Mouse (Mus musculus): Measurements from ENCODE around the gene Notch1. TPM values are rescaled to one million over a fixed set of nuclear protein-coding genes. Genes with fewer than 3 reads are reported as not detected.
A peak's percentile ranks its signal among the peaks of the same experiment; 100 is the strongest.

The Notch1 gene
- polyA plus RNA-seq, 1 experiment = 36.4 TPM

DNA sequence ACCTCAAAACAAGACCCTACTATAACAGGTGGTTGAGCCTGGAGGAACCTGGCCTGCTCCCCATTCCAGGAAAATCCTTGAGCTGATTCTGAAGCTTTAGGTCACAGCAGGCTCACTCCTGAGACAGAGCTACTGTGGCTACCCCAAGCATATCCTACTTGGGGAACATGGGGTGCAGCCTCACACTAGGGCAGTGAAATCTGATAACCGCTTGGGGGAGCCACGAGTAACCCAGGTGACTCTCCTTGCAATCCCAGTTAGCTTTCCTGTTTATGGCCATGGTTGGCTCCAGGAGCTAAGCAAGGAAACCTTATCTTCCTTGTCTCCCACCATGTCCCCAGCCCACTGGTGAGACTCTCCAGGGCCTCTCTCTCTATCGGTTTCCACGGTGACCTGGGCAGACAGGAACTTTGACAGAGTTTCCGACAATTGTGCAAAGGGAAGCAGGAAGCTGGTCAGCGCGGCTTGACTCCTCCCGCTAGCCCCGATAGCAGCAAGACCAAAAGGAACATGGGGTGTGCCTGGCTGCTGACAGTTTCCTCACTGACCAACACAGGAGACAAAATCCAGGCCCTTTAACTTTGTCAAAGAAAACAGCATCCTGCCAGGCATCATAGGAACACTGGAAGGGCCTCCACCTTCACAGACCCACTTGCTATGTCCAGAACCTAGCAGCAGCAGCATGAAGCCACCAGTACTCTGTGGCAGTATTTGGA lies 41.5 kb downstream of the Notch1 start:
- Histone ChIP-seq H3K27ac (ENCODE audit: insufficient read depth, low read depth, low read length) (peak overlapping the region; percentile 81), H3K4me3 (ENCODE audit: insufficient read depth, low read length) (0 out of 2 replicates have a peak overlapping the region, but pooled peaks have one; percentile 2), H3K4me1 (ENCODE audit: control insufficient read depth, insufficient read depth, low read length) (peaks cover 51% of the 10 kb centered on the region)
- TF ChIP-seq POLR2A (IDR thresholded peaks at IDR 0.05; ENCODE audit: borderline replicate concordance, low read depth, low read length) (no peak), CTCF (IDR thresholded peaks at IDR 0.05; ENCODE audit: low read depth, low read length) (peak; percentile 27; the same call in 1 of the 2 replicates)

DNA sequence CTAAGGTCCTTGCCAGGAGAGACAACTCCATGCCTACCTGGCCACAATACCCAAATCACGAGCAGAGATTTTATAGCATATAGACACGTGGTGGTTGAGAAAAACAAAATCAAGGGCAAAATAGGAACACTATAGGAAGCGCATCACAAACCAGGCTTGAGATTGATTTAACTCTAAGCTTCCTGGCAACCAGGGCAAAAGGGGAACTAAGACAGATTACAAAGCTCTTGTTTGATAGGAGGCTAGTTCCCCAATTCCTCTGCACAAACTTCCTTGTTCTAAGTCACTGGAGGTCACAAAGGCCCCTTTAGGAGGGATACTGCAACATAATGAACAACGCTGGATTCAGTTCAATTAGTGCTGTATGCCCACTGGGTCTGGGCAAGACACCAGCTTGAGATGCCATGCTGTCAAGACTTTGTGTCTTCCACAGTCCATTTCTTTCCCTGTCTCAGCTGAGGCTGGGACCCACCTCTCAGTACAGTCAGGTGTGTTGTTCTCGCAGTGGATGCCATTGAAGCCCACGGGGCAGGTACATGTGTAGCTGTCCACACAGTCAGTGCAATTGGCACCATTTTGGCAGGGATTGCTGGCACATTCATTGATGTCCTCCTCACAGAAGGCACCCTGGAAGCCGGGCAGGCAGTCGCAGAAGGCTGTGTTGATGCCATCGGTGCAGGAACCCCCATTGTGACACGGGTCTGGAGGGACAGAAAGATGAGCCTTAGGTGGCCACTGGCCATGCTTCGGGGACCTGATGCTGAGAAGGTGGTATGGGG lies 44.0 kb downstream of the Notch1 start:
- peaks cover 51% of the 10 kb centered on the region for H3K4me1 ChIP-seq (ENCODE audit: control insufficient read depth, insufficient read depth, low read length)
- H3K4me3 ChIP-seq (ENCODE audit: insufficient read depth, low read length) = no peak overlapping the region
- TF ChIP-seq CTCF (IDR thresholded peaks at IDR 0.05; ENCODE audit: low read depth, low read length) (no peak), POLR2A (IDR thresholded peaks at IDR 0.05; ENCODE audit: borderline replicate concordance, low read depth, low read length) (no peak)
- H3K27ac ChIP-seq (ENCODE audit: insufficient read depth, low read depth, low read length) = peak overlapping the region; percentile 88

DNA sequence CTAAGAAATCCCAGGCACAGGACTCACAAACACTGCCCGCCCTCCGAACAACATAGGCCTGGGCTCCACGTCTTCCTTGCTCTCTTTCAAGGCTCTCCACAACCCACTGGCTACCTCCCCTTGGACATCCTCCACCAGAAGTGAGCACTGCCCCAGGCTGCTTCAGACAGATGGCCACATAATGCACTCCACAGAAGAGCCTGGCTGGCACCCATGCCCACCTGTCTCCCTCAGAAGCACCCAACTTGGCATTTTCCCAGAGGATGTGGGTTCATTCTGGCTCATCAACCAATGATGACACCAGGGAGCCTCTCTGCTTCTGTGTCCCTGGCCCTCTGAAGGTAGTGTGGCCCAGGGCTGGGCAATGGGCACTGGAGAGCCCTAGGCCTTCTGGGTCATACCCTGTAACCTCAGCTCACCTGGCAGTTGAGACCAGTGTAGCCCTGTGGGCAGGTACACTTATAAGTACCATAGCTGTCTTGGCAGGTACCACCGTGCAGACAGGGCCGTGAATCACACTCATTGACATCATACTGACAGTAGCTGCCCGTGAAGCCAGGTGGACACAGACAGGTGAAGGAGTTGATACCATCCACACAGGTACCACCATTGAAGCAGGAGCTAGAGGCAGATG lies 44.7 kb downstream of the Notch1 start:
- H3K4me3 ChIP-seq (ENCODE audit: insufficient read depth, low read length) = no peak overlapping the region
- TF ChIP-seq CTCF (IDR thresholded peaks at IDR 0.05; ENCODE audit: low read depth, low read length) (no peak), POLR2A (IDR thresholded peaks at IDR 0.05; ENCODE audit: borderline replicate concordance, low read depth, low read length) (no peak)
- H3K4me1 ChIP-seq (ENCODE audit: control insufficient read depth, insufficient read depth, low read length) = peaks cover 50% of the 10 kb centered on the region
- peak overlapping the region; percentile 88 for H3K27ac ChIP-seq (ENCODE audit: insufficient read depth, low read depth, low read length)

DNA sequence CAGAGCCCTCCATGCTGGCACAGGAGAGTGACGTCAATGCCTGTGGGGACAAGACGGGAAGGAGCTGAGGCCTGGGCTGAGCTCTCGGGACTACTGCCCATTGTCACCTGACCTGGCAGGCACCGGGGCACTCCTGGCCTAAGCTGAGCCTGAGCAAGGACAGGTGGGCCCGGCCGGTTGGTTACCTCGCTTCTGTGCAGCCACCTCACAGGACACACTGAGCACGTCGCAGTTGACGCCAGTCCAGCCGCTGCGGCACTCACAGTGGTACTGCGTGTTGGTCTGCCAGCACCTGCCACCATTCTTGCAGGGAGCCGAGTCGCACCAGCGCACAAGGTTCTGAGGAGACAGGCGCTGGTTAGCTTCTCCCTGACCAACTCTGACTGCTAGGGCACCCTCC lies 45.5 kb downstream of the Notch1 start:
- Histone ChIP-seq H3K27ac (ENCODE audit: insufficient read depth, low read depth, low read length) (no peak overlapping the region), H3K4me3 (ENCODE audit: insufficient read depth, low read length) (no peak overlapping the region), H3K4me1 (ENCODE audit: control insufficient read depth, insufficient read depth, low read length) (peaks cover 41% of the 10 kb centered on the region)
- TF ChIP-seq CTCF (IDR thresholded peaks at IDR 0.05; ENCODE audit: low read depth, low read length) (no peak), POLR2A (IDR thresholded peaks at IDR 0.05; ENCODE audit: borderline replicate concordance, low read depth, low read length) (no peak)

DNA sequence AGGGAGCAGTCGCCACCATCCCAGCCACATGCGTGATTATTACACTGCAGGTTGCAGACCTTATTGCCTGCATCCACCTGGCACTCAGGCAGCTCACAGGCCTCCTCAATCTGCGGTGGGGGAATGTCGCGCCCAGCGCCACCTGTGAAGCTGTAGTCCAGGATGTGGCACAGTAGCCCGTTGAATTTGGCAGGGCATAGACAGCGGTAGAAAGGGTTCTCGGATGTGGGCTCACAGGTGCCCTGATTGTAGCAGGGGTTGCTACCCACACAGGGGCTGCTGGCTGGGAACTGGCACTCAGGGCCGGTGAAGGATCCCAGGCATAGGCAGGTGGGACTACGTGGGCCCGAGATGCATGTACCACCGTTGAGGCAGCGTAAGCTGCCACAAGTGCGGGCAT lies 48.1 kb downstream of the Notch1 start:
- peaks cover 17% of the 10 kb centered on the region for H3K4me1 ChIP-seq (ENCODE audit: control insufficient read depth, insufficient read depth, low read length)
- H3K4me3 ChIP-seq (ENCODE audit: insufficient read depth, low read length) = no peak overlapping the region
- TF ChIP-seq CTCF (IDR thresholded peaks at IDR 0.05; ENCODE audit: low read depth, low read length) (no peak), POLR2A (IDR thresholded peaks at IDR 0.05; ENCODE audit: borderline replicate concordance, low read depth, low read length) (no peak)
- no peak overlapping the region for H3K27ac ChIP-seq (ENCODE audit: insufficient read depth, low read depth, low read length)

DNA sequence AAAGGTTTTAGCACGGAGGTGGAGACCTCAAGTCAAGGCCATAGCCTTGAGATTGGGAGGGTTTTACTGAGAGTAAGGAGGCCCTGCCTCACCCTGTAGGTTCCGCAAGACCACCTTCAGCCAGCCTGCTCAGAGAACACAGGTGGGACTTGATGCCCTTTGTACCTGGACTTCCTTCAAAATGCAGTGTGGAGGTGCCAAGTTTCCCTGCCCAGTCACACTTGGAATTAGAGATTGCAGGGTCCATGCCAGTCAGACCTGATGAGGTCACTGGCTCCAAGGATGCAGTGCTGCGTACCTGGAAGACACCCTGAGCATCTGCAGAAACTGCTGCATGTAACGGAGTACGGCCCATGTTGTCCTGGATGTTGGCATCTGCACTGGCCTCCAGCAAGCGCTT lies 53.1 kb downstream of the Notch1 start:
- Histone ChIP-seq H3K4me3 (ENCODE audit: insufficient read depth, low read length) (no peak overlapping the region), H3K27ac (ENCODE audit: insufficient read depth, low read depth, low read length) (no peak overlapping the region), H3K4me1 (ENCODE audit: control insufficient read depth, insufficient read depth, low read length) (peaks cover 11% of the 10 kb centered on the region)
- TF ChIP-seq CTCF (IDR thresholded peaks at IDR 0.05; ENCODE audit: low read depth, low read length) = no peak

DNA sequence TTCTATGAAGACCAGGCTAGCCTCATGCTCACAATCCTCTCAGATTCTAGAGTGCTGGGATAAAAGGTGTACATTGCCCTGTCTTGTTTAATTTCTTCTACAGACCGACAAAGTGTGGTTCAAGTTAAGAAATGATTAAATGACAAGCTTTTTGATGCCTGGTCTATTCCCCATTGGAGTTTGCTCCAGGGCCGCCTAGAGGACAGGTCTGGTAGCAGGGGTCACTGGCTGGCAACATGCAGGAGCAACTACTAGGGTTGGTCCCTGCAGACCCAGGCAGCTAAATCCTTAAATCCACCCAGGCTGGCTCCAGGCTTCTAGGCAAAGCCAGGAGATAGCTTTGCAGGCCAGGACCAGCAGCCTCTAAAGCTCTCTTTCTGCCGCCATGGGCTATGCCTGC lies 53.5 kb downstream of the Notch1 start:
- no peak for TF ChIP-seq POLR2A (IDR thresholded peaks at IDR 0.05; ENCODE audit: borderline replicate concordance, low read depth, low read length)
- no peak for TF ChIP-seq CTCF (IDR thresholded peaks at IDR 0.05; ENCODE audit: low read depth, low read length)
- H3K4me1 ChIP-seq (ENCODE audit: control insufficient read depth, insufficient read depth, low read length) = peaks cover 13% of the 10 kb centered on the region

DNA sequence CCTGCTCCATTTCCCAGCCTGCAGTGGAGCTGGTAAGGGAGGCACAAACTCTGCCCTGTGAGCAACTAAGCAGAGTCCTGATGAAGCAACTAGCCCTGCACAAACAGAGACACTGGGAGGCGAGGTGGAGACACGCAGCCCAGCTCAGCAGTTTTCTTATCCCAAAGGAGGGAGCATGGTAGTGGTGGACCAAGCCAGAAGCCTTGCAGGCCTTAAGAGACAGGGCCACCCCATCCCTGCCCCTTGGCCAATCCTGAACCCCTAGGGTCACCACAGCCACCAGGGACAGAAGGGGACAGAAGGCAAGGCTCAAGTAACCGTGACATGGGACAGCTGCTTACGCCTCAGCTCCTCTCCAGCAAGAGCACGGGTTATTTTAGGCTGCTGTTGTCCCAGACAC lies 54.8 kb downstream of the Notch1 start:
- no peak overlapping the region for H3K27ac ChIP-seq (ENCODE audit: insufficient read depth, low read depth, low read length)
- peaks cover 13% of the 10 kb centered on the region for H3K4me1 ChIP-seq (ENCODE audit: control insufficient read depth, insufficient read depth, low read length)
- TF ChIP-seq POLR2A (IDR thresholded peaks at IDR 0.05; ENCODE audit: borderline replicate concordance, low read depth, low read length) = no peak
- TF ChIP-seq CTCF (IDR thresholded peaks at IDR 0.05; ENCODE audit: low read depth, low read length) = no peak
- no peak overlapping the region for H3K4me3 ChIP-seq (ENCODE audit: insufficient read depth, low read length)

More for the DNA sequence above, 53.5 kb downstream of the Notch1 start:
- H3K27ac ChIP-seq (ENCODE audit: insufficient read depth, low read depth, low read length) = no peak overlapping the region
- H3K4me3 ChIP-seq (ENCODE audit: insufficient read depth, low read length) = no peak overlapping the region

DNA sequence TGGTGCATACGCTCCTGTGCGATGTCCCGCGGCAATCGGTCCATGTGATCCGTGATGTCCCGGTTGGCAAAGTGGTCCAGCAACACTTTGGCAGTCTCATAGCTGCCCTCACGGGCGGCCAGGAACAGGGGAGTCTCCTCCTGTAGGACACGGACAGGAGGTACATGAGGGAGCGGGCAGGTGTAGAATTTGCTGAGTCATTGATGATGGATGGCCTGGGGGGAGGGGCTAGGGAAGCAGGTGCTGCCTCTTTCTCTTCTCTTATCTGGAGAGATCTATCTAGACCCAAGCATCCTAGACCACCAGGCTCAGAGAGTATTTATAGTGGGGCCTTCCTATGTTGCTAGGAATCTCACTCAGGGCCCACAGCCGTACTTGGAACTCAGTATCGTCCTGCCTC lies 55.6 kb downstream of the Notch1 start:
- TF ChIP-seq POLR2A (IDR thresholded peaks at IDR 0.05; ENCODE audit: borderline replicate concordance, low read depth, low read length) = no peak
- no peak for TF ChIP-seq CTCF (IDR thresholded peaks at IDR 0.05; ENCODE audit: low read depth, low read length)
- Histone ChIP-seq H3K4me1 (ENCODE audit: control insufficient read depth, insufficient read depth, low read length) (peaks cover 13% of the 10 kb centered on the region), H3K4me3 (ENCODE audit: insufficient read depth, low read length) (no peak overlapping the region), H3K27ac (ENCODE audit: insufficient read depth, low read depth, low read length) (no peak overlapping the region)
